Mouse (Mus musculus): ENCODE data around the gene Capn12. TPM values are rescaled to one million over a fixed set of nuclear protein-coding genes. Genes with fewer than 3 reads are reported as not detected.
A peak's percentile ranks its signal among the peaks of the same experiment; 100 is the strongest.

Gene Capn12
- polyA plus RNA-seq, 1 experiment from 2014 or later, result 0.15 TPM

DNA sequence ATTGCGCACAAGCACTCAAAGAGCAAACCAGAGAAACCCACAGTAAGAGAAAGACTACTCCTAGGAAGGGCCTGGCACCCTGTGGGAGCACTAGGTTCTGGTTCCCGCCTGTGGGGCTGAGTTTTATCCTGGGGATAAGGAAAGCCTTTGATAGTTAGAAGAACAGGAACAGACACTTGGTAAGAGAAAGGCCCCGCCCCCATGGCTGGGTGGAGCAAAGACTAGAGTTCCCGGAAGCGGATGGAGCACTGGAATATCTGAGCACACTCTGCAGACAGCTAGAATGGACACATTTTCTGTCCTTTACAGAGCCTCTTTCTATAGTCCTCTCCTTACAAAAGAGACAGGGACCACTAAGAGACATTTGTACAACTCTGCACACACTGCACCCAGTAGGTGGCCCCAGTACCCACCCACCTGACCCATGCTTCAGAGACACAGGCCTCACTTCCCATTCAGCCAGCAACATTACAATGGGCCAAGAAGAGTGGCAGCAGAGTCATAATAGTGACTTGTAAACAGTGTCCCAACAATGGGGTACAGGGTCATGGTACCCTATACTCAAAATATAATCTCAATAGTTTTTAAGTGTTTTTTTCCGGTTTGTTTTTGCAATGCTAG is 51.3 kb downstream of the Capn12 start:
- no peaks in the 10 kb centered on the region for H3K27me3 ChIP-seq (replicated peaks)
- peaks cover 40% of the 10 kb centered on the region for H3K36me3 ChIP-seq
- 61% methylated on average over 6 of the region's 6 CpGs for WGBS
- peaks cover 84% of the 10 kb centered on the region for H3K4me1 ChIP-seq
- ATAC-seq (ENCODE audit: extremely low read depth, insufficient number of reproducible peaks, low FRiP score, low TSS enrichment), result no peak
- peak overlapping the region; percentile 30; the same call in 1 of the 2 replicates for H3K9ac ChIP-seq
- H3K9me3 ChIP-seq, result no peaks in the 10 kb centered on the region
- H3K4me3 ChIP-seq, result no peak overlapping the region
- peak overlapping the region; percentile 77 for H3K27ac ChIP-seq (replicated peaks)
- no peak overlapping the region for H3K4me2 ChIP-seq

DNA sequence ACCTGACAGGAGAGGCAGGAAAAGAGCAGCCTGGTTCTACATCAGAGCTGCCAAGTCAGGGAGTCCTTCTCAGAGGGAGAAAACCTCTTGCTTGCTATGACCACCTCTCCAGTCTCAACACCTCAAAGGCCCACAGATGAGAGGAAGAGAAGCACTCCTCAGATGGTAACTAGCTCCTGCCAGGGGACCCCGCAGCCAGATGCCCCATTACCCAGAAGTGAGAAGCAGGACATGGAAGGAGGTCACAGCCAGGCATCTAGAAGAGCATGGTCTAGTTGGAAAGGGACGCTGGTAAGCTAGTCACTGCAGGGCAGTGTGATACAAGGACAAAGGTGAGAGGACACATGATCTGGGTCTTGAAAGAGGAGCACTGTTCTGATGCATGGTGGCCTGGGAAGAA is 52.6 kb downstream of the Capn12 start:
- H3K27me3 ChIP-seq (replicated peaks), result no peaks in the 10 kb centered on the region
- no peak for ATAC-seq (ENCODE audit: extremely low read depth, insufficient number of reproducible peaks, low FRiP score, low TSS enrichment)
- 87% methylated on average over 2 of the region's 2 CpGs for WGBS
- H3K27ac ChIP-seq (replicated peaks), result peak overlapping the region; percentile 44
- H3K9ac ChIP-seq, result no peak overlapping the region
- no peak overlapping the region for H3K4me3 ChIP-seq
- no peak overlapping the region for H3K4me2 ChIP-seq
- H3K4me1 ChIP-seq, result peaks cover 95% of the 10 kb centered on the region
- H3K9me3 ChIP-seq, result no peaks in the 10 kb centered on the region
- H3K36me3 ChIP-seq, result peaks cover 36% of the 10 kb centered on the region

DNA sequence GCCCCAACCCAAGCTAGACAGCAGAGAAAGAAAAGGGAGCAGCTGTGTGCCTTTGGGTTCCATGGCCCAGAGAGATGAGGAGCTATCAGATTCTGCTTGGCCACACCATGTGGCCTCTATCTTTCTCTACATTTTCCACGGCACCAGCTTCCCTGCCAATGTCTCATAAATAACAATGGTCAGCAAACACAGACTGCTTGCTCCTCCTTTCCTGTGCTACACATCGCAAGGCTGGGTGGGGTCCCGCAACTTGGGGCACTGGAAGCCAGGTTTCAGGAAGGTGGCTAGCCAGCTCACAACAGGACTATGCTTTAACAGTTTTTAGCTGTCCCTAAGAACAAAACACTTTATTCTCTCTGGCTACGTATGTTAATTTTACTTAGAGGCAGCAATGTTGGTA is 55.6 kb downstream of the Capn12 start:
- no peak for ATAC-seq (ENCODE audit: extremely low read depth, insufficient number of reproducible peaks, low FRiP score, low TSS enrichment)
- Histone ChIP-seq H3K4me2 (no peak overlapping the region), H3K9me3 (no peaks in the 10 kb centered on the region), H3K4me1 (peaks cover 95% of the 10 kb centered on the region), H3K36me3 (peaks cover 46% of the 10 kb centered on the region), H3K4me3 (no peak overlapping the region), H3K9ac (peak overlapping the region; percentile 62), H3K27ac (replicated peaks) (peak overlapping the region; percentile 81), H3K27me3 (replicated peaks) (no peaks in the 10 kb centered on the region)
- 55% methylated on average over 4 of the region's 4 CpGs for WGBS

DNA sequence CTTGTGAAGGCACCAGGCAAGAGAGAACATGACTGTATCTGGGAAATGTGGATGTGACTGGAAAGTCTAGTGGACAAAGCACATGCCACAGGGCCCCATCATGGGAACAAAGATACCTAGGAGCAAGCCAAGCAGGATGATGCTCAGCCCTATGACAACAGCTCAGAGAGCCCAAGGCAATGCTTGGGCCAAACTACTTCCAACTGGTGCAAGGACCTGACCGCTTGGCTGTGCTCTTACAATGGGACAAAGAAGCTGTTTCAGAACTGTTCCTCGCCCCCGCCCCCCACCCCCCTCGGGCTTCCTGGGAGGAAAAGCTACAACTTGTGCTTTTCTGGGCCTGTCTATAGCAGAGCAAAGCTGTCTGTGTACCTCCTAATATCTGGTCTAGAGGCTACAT is 57.4 kb downstream of the Capn12 start:
- no peaks in the 10 kb centered on the region for H3K27me3 ChIP-seq (replicated peaks)
- no peaks in the 10 kb centered on the region for H3K9me3 ChIP-seq
- no peak overlapping the region for H3K4me3 ChIP-seq
- H3K9ac ChIP-seq, result peak overlapping the region; percentile 41; the same call in 1 of the 2 replicates
- no peak overlapping the region for H3K4me2 ChIP-seq
- ATAC-seq (ENCODE audit: extremely low read depth, insufficient number of reproducible peaks, low FRiP score, low TSS enrichment), result no peak
- peaks cover 99% of the 10 kb centered on the region for H3K4me1 ChIP-seq
- H3K27ac ChIP-seq (replicated peaks), result peak overlapping the region; percentile 99
- 70% methylated on average over 4 of the region's 4 CpGs for WGBS
- H3K36me3 ChIP-seq, result peaks cover 53% of the 10 kb centered on the region

DNA sequence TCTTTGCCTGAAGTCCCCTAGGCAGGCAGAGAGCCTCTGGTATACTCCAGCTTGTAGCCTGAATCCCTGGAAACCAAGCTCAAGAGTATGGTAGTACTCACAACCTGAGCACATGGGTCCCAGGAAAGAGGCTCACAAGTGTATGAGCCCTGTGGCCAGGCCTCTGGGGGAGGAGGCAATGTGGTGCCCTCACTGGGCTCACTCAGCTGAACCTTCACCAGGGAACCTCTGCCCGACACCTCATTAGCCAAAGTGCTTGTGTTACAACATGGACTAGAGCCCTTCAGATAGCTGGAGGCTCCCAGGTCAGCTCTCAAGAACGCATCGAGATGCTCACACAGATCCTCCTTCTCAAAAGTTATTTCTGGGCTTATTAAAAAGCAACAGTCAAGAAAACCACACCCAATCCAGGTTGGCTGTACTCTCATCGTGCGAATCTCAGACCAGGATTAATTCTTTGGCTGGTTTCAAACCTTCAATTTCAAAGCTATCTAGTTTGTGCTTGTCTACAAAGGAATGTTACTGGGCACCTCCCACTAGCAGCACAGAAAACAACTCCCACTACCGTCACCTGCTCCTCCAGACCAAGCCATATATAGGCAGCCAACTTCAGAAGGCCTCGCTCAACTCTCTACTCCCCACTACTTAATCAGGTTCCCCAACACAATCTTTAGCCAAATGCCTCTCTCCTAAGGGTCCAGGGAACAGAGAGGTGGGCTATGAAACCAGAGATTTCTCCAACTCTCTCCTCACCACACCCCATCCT is 58.4 kb downstream of the Capn12 start:
- Histone ChIP-seq H3K4me1 (peaks cover 99% of the 10 kb centered on the region), H3K9me3 (no peaks in the 10 kb centered on the region), H3K27ac (replicated peaks) (peak overlapping the region; percentile 99), H3K4me2 (peak overlapping the region; percentile 9; the same call in 1 of the 2 replicates), H3K27me3 (replicated peaks) (no peaks in the 10 kb centered on the region), H3K4me3 (no peak overlapping the region), H3K9ac (peak overlapping the region; percentile 74), H3K36me3 (peaks cover 48% of the 10 kb centered on the region)
- 0 out of 2 replicates have a peak, but pooled peaks have one; percentile 31 for ATAC-seq (ENCODE audit: extremely low read depth, insufficient number of reproducible peaks, low FRiP score, low TSS enrichment)
- 44% methylated on average over 7 of the region's 7 CpGs for WGBS

DNA sequence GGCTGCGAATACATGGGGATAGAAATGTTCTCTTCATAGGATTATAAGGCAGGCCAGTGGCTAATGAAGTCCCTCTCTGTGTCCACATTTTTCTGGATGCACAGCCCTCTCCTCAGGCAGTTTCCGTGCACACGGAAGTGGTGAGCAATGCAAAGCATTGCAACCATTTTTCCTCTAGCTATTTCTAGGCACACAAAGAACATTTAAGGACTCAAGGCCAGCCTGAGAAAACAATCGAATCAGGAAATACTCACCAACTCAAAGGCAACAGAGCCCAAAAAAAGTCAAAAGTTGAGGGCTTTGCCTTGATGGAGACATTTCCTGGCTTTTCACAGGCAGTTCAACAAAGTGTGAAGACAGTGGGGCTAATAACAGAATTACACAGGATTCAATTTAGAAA is 59.9 kb downstream of the Capn12 start:
- no peak for ATAC-seq (ENCODE audit: extremely low read depth, insufficient number of reproducible peaks, low FRiP score, low TSS enrichment)
- WGBS, result 36% methylated on average over 4 of the region's 4 CpGs
- Histone ChIP-seq H3K4me2 (0 out of 2 replicates have a peak overlapping the region, but pooled peaks have one; percentile 0), H3K9ac (peak overlapping the region; percentile 74), H3K36me3 (peaks cover 35% of the 10 kb centered on the region), H3K27ac (replicated peaks) (peak overlapping the region; percentile 99), H3K27me3 (replicated peaks) (no peaks in the 10 kb centered on the region), H3K4me1 (peaks cover 100% of the 10 kb centered on the region), H3K4me3 (no peak overlapping the region), H3K9me3 (no peaks in the 10 kb centered on the region)

DNA sequence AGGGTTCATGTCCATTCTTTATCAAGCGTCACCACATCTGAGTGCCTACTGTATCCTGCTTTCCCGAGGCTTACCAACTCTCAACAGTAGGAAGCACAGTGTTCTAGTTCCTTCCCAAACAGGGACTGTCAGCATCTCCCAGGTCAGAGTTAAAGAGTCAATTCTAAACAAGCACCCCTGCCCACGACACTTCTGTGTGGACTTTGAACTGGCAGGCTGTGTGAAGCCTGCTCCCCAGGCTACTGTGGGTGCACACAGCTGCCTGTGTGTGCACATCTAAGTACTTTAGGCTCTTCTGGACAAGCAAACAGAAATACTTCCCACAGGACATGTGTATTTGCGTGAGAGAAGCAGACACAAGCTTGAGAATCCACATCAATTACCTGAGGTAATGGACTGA is 60.3 kb downstream of the Capn12 start:
- Histone ChIP-seq H3K36me3 (peaks cover 32% of the 10 kb centered on the region), H3K9ac (peak overlapping the region; percentile 74), H3K4me2 (0 out of 2 replicates have a peak overlapping the region, but pooled peaks have one; percentile 0), H3K4me3 (no peak overlapping the region), H3K27me3 (replicated peaks) (no peaks in the 10 kb centered on the region), H3K4me1 (peaks cover 100% of the 10 kb centered on the region), H3K9me3 (no peaks in the 10 kb centered on the region), H3K27ac (replicated peaks) (peak overlapping the region; percentile 99)
- WGBS, result 29% methylated on average over 4 of the region's 4 CpGs
- no peak for ATAC-seq (ENCODE audit: extremely low read depth, insufficient number of reproducible peaks, low FRiP score, low TSS enrichment)

Other genes starting within 250 kb of the Capn12 start
- 4.2 and 4.7 TPM in 2 replicates for gene Fbxo27, start 188.6 kb upstream of the Capn12 start, polyA plus RNA-seq (2015; fragmentation: Nextera tagmentation; extraction: Ambion mirVana)
- gene Fbxo17, start 164.6 kb upstream of the Capn12 start, polyA plus RNA-seq (2015; fragmentation: Nextera tagmentation; extraction: Ambion mirVana), result 10.6 and 11.4 TPM in 2 replicates
- 108 and 117 TPM in 2 replicates for gene Mrps12, start 139.6 kb upstream of the Capn12 start, polyA plus RNA-seq (2015; fragmentation: Nextera tagmentation; extraction: Ambion mirVana)
- 20.2 and 20.4 TPM in 2 replicates for gene Sars2, start 139.4 kb upstream of the Capn12 start, polyA plus RNA-seq (2015; fragmentation: Nextera tagmentation; extraction: Ambion mirVana)
- not detected in 2 replicates for gene Ccer2, start 125.2 kb upstream of the Capn12 start, polyA plus RNA-seq (2015; fragmentation: Nextera tagmentation; extraction: Ambion mirVana)
- 48.9 and 51.5 TPM in 2 replicates for gene Sirt2, start 114.7 kb upstream of the Capn12 start, polyA plus RNA-seq (2015; fragmentation: Nextera tagmentation; extraction: Ambion mirVana)
- 30.5 and 32.7 TPM in 2 replicates for gene Nfkbib, start 113.9 kb upstream of the Capn12 start, polyA plus RNA-seq (2015; fragmentation: Nextera tagmentation; extraction: Ambion mirVana)
- 2.7 and 3.6 TPM in 2 replicates for gene Rinl, start 92.5 kb upstream of the Capn12 start, polyA plus RNA-seq (2015; fragmentation: Nextera tagmentation; extraction: Ambion mirVana)
- gene Hnrnpl, start 72.9 kb upstream of the Capn12 start, polyA plus RNA-seq (2015; fragmentation: Nextera tagmentation; extraction: Ambion mirVana), result 168 TPM in 2 replicates
- gene Ech1, start 56.2 kb upstream of the Capn12 start, polyA plus RNA-seq (2015; fragmentation: Nextera tagmentation; extraction: Ambion mirVana), result 169 and 182 TPM in 2 replicates
- 4.3 and 5.6 TPM in 2 replicates for gene Lgals4, start 47.6 kb upstream of the Capn12 start, polyA plus RNA-seq (2015; fragmentation: Nextera tagmentation; extraction: Ambion mirVana)
- 1.5 and 1.6 TPM in 2 replicates for gene Lgals7, start 17.6 kb upstream of the Capn12 start, polyA plus RNA-seq (2015; fragmentation: Nextera tagmentation; extraction: Ambion mirVana)
- 259 and 266 TPM in 2 replicates for gene Actn4, start 80.9 kb downstream of the Capn12 start, polyA plus RNA-seq (2015; fragmentation: Nextera tagmentation; extraction: Ambion mirVana)
- 257 and 300 TPM in 2 replicates for gene Eif3k, start 100.4 kb downstream of the Capn12 start, polyA plus RNA-seq (2015; fragmentation: Nextera tagmentation; extraction: Ambion mirVana)
- gene Map4k1, start 100.6 kb downstream of the Capn12 start, polyA plus RNA-seq (2015; fragmentation: Nextera tagmentation; extraction: Ambion mirVana), result 3.4 and 5.3 TPM in 2 replicates
- 0.19 and 0.31 TPM in 2 replicates for gene Ryr1, start 243.8 kb downstream of the Capn12 start, polyA plus RNA-seq (2015; fragmentation: Nextera tagmentation; extraction: Ambion mirVana)

Measured in heart, embryonic 13.5 days (tissue).